Mouse (Mus musculus) limb, embryonic 10.5 days (tissue): ENCODE measurements around the gene Tbck. TPM values are rescaled to one million over a fixed set of nuclear protein-coding genes. Genes with fewer than 3 reads are reported as not detected.

Experiments used
- DNase-seq: peaks from one replicate; pipeline ENCODE4 v3.0.0-alpha.2; 2017; ENCODE audit warnings: low spot score
- H3K27ac ChIP-seq: fragments of 300-500 bp; sonication (generic); 2 replicates; pipeline ENCODE4 v1.5.1; 2016; ENCODE audit warnings: mild to moderate bottlenecking
- H3K27me3 ChIP-seq: fragments of 300-500 bp; sonication (generic); 2 replicates; pipeline ENCODE4 v1.6.1; 2016; ENCODE audit warnings: low read depth, mild to moderate bottlenecking; ENCODE audit not compliant: poor library complexity, severe bottlenecking
- H3K36me3 ChIP-seq: fragments of 300-500 bp; sonication (generic); 2 replicates; pipeline ENCODE4 v1.6.1; 2016; ENCODE audit warnings: mild to moderate bottlenecking, moderate library complexity
- H3K4me1 ChIP-seq: fragments of 300-500 bp; sonication (generic); 2 replicates; pipeline ENCODE4 v1.6.1; 2016
- H3K4me3 ChIP-seq: fragments of 300-500 bp; sonication (generic); 2 replicates; pipeline ENCODE4 v1.5.1; 2016; ENCODE audit warnings: mild to moderate bottlenecking, moderate library complexity
- H3K9me3 ChIP-seq: fragments of 300-500 bp; sonication (generic); replicated peaks from 2 replicates; pipeline ENCODE4 v1.6.1; 2016; ENCODE audit warnings: mild to moderate bottlenecking
- WGBS: fragments of 180-500 bp; shearing (Covaris S2); methylation state at CpG from one replicate; pipeline ENCODE4 v1.1.7; 2016; 5-methylcytosine and 5-hydroxymethylcytosine counted together
- polyA plus RNA-seq: library from polyadenylated mRNA; unstranded; fragments of >200 nt; fragmentation: Nextera tagmentation; extraction: Ambion mirVana; gene quantifications from 2 replicates; pipeline ENCODE4 v1.2.1, GENCODE M21; 2016

Tbck gene
- polyA plus RNA-seq, 1 experiment from 2014 or later, result 23.1 TPM

DNA sequence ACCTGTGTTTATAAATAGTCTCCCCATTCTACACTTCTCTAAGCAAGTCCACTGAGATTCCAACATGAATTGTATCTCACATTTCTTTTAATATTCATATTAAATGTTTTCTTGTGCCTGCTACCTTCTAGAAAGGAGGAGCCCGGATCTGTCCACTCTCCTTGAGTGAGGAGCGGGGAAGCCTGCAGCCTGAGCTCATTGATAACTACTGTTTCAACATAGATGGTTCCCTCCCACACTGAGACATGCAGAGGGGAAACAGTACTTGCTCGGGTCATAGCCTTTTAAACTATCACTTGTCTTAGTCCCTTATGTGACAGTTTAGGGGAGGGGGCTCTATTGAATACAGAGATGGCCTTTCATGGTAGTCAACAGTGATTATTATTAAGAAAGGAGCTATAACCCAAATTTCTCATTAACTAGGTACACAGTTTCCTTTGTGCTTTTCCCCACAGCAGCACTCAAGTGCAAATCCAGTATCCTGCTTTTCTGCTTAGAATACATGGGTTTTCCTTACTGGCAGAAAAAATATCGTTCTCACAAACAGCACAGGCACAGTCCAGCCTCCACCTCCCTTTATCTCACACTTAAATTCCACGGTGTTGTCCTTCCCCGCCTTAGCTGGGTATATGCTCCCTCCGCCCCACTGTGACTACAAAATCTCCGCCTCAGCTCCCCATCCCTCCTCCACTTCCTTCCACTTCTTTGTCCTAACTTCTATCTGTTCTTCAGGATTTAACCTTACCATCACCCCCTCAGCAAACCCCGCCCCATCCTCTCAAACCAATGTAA is 130.0 kb downstream of the Tbck start:
- no peak for DNase-seq
- H3K4me1 ChIP-seq, result no peaks in the 10 kb centered on the region
- WGBS, result 88% methylated on average over 9 of the region's 9 CpGs
- H3K27ac ChIP-seq, result no peak overlapping the region
- no peaks in the 10 kb centered on the region for H3K9me3 ChIP-seq
- no peaks in the 10 kb centered on the region for H3K27me3 ChIP-seq
- H3K4me3 ChIP-seq, result no peak overlapping the region
- no peaks in the 10 kb centered on the region for H3K36me3 ChIP-seq

DNA sequence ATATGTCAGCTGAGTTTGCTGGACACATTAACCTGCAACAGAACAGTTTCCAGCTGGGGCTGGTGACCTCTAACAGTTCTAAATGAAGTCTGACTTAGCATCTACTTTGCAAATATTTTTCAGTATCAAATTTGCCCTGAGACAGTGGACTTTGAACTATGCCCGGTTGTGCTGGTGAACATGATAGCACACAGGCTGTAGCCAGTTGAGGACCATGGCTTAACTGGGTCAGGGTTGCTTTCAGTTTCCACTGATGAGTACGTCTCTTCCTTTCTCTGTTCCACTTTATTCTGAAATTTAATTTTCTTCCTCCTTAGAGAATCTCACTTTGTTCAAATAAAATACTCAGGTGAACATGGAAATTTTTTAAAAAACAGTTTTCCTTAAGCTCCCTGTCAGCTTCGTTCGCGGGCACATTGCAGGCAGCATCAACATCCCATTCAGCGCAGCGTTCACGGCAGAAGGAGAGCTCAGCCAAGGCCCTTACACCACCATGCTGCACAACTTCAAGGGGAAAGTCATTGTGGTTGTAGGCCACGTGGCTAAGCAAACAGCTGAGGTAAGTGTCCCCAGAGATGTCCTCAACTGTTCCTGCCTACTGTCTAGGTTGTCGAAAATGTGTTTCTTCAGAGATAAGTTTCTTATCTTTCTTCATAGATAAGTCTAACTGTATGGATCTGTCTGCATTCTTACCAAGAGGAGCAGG is 131.0 kb downstream of the Tbck start:
- H3K4me1 ChIP-seq, result no peaks in the 10 kb centered on the region
- H3K27ac ChIP-seq, result no peak overlapping the region
- no peaks in the 10 kb centered on the region for H3K27me3 ChIP-seq
- H3K4me3 ChIP-seq, result no peak overlapping the region
- WGBS, result 94% methylated on average over 10 of the region's 10 CpGs
- no peaks in the 10 kb centered on the region for H3K9me3 ChIP-seq
- DNase-seq, result no peak
- no peaks in the 10 kb centered on the region for H3K36me3 ChIP-seq

DNA sequence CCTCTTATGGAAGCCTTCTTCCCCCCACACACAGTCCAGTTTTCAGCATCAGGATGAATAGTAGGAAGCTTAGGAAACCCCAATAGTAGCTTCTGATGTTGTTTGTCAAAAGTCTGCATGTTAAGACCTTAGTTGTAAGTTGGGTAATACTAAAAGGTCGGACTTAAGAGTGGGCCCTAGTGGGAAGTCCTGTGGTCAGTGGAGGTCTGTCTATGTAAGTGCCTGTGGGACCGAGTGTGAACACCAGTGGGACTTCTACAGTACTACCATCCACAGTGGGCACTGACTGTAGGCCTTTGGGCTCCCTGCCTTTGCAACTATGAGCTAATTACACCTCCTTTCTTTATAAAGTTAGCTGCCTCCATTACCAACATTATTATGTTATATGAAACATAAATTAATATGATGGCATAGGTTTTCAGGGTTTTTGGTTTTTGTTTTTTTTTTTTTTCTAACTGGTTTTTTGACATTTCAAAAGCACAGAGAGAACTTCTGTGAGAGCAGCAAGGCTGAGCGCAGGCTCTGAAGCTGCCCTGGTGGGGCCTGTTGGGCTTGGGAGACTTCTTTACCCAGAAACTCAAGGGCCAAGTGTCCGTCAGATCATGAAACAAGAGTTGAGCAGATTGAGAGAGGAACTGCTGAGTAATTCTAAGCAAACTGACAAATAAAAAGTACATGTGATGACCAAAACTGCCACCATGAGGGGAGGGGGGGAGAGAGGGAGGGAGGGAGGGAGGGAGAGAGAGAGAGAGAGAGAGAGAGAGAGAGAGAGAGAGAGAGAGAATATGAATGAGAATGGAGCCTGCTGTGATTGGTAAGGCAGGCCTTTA is 131.8 kb downstream of the Tbck start:
- no peak for DNase-seq
- no peak overlapping the region for H3K27ac ChIP-seq
- no peaks in the 10 kb centered on the region for H3K9me3 ChIP-seq
- H3K4me3 ChIP-seq, result no peak overlapping the region
- 93% methylated on average over 4 of the region's 4 CpGs for WGBS
- H3K4me1 ChIP-seq, result no peaks in the 10 kb centered on the region
- no peaks in the 10 kb centered on the region for H3K36me3 ChIP-seq
- H3K27me3 ChIP-seq, result no peaks in the 10 kb centered on the region

DNA sequence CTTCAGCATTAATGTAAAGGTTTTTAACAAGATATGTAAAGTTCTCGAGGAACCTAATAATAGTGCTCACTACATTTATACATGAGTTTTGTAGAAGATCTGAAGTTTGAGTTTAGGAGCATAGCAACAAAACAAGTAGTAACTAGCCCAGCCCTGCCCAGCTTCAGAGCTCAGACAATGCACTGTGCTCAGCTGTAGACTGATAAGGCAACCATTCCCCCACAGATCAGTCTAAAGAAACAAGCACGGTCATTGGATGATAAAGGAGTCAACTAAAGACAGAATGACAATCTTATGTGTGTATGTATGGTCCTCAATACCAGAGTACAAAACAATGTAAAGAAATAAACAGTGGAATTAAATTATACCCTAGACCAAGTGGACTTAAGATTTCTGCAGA is 135.5 kb downstream of the Tbck start:
- Histone ChIP-seq H3K4me1 (no peaks in the 10 kb centered on the region), H3K4me3 (no peak overlapping the region), H3K27me3 (no peaks in the 10 kb centered on the region), H3K36me3 (no peaks in the 10 kb centered on the region), H3K9me3 (no peaks in the 10 kb centered on the region), H3K27ac (no peak overlapping the region)
- 88% methylated on average over 2 of the region's 2 CpGs for WGBS
- DNase-seq, result no peak

DNA sequence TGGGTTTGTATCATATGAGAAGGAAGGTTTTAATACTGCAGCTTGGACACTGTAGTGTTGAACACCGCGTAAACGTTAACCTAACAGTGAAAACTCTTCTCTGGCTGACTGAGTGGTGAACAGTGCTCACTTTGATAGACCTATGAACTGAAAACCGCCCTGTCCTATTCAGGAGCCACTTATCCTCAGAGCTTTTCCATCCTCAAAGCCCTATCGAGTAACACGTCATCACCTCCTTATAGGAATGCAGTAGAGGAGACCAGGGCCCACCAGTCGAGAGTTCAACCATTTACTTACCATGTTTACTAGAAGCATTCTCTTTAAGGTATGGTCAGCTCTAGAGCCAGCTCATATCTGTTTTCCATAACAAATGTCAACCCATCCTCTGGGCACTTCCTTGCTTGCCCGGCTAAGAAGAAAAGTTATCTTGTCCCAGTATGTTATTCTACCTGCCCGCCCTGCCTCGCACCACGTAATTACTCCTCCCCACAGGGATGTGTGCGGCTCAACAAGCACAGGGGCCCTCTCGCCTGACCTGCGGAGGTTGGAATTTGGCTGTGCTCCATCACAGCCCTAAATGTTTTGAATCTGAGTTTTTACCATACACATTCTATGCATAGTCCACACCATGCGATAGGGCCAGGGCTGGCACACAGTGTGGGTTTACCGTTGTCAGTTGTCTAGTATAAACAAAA is 147.4 kb downstream of the Tbck start:
- 85% methylated on average over 16 of the region's 16 CpGs for WGBS
- Histone ChIP-seq H3K27me3 (no peaks in the 10 kb centered on the region), H3K36me3 (peaks cover 6% of the 10 kb centered on the region; the same call in 1 of the 2 replicates), H3K4me1 (no peaks in the 10 kb centered on the region), H3K4me3 (no peak overlapping the region), H3K9me3 (no peaks in the 10 kb centered on the region), H3K27ac (no peak overlapping the region)
- DNase-seq, result no peak

DNA sequence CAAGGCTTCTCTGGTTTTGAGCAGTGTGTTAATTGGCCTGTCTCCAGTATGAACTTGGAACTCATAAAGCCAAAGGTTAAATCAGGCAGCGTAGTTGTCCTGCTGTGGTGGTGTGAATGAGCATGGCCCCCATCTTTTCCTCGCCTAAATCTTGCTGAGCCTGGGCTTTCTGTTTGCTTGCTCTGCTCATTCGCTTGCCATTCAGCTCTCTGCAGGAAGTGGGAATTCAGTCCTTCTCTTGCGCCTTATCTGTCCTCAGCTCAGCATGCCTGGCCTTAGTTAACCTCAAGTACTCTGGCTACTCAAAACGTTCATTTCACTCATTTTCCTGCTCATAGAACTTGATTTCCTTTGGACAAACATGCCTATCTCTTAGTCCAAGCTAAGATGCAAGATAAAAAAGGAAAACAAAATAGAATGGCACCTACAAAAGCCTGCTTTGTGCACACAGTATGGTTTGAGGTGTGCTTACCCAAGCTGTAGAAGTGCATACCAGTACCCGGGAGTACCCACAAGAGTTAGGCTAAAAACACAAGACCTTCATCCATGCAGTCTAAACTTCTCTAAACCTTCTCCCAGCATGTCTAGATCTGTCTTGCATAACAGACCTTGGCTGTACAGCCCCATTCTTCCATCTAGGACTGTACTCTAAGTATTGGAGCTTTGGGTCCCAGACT is 151.3 kb downstream of the Tbck start:
- 85% methylated on average over 6 of the region's 6 CpGs for WGBS
- Histone ChIP-seq H3K9me3 (no peaks in the 10 kb centered on the region), H3K4me3 (no peak overlapping the region), H3K27me3 (no peaks in the 10 kb centered on the region), H3K36me3 (peaks cover 29% of the 10 kb centered on the region), H3K27ac (no peak overlapping the region), H3K4me1 (no peaks in the 10 kb centered on the region)
- no peak for DNase-seq

DNA sequence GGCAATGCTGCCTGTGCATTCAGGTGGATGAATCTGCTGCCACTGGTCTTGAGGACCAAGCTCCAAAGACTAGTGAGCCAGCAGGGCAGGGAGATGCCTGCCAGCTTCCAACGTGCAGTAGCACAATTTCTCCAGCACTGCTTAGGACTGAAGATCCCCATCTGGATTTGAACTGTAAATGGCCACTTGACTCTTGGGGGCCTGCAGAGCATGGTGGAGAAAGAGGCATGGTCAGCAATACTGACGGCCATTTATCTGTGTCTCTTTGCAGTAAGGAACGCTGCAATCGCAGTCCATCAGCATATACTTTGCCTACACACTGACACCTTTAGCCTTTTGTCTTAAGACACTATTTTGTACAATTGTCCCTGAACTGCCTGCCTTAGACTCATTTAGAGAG is 153.2 kb downstream of the Tbck start:
- DNase-seq, result no peak
- H3K27me3 ChIP-seq, result no peaks in the 10 kb centered on the region
- no peaks in the 10 kb centered on the region for H3K4me1 ChIP-seq
- no peak overlapping the region for H3K27ac ChIP-seq
- H3K4me3 ChIP-seq, result no peak overlapping the region
- H3K36me3 ChIP-seq, result peaks cover 33% of the 10 kb centered on the region
- WGBS, result 91% methylated on average over 4 of the region's 4 CpGs
- no peaks in the 10 kb centered on the region for H3K9me3 ChIP-seq

DNA sequence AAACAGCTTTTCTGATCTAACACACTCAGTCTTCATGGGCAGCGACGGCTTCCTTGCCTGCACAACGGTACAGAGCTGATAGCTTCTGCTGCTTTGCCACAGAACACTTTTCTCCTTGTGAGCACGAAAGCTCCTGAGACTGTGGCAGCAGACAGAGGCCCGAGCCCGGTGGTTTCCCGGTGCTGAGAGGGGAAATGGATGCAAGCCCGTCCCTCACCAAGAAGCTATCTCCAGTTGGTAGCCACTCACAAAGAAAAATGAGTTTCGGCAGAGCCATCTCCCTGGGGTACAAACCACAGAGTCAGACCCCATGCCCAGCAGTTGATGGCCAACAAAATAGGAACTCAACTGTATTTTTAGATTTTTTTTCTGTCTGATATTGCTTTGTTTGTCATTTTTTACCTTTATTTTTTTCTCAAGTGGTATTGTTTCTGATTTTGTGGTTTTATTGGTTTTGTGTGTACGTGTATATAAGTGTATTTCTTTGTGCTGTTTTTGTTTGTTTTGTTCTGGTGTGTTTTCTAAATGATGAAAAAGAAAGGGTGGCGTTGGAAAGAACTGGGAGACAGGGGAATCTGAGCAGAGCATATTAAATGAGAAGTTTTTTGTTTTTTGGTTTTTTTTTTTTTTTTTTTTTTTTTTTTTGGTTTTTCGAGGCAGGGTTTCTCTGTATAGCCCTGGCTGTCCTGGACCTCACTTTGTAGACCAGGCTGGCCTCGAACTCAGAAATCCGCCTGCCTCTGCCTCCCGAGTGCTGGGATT is 154.9 kb downstream of the Tbck start:
- no peaks in the 10 kb centered on the region for H3K4me1 ChIP-seq
- no peaks in the 10 kb centered on the region for H3K9me3 ChIP-seq
- peaks cover 33% of the 10 kb centered on the region for H3K36me3 ChIP-seq
- no peak overlapping the region for H3K4me3 ChIP-seq
- DNase-seq, result no peak
- no peak overlapping the region for H3K27ac ChIP-seq
- H3K27me3 ChIP-seq, result no peaks in the 10 kb centered on the region
- 94% methylated on average over 14 of the region's 15 CpGs for whole genome bisulfite sequencing

DNA sequence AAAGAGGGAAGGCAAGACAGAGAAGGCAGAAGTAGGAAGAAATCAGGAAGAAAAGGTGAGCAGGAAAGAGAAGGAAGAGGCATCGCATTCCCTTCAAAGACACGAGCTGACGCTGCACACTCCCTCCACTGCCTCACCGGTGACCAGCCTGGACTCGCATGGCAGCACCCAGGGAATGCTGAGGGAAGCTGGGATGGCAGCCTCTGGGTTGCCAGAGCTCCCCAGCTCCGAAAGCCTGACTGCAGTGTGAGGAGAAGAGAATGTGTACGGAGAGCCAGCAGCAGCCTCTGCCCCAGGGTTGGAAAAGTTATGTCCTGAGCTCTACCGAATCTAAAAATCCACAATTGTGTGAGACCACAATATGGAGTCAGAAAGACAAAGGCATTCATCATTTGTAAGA is 155.6 kb downstream of the Tbck start:
- Histone ChIP-seq H3K36me3 (peaks cover 32% of the 10 kb centered on the region), H3K9me3 (no peaks in the 10 kb centered on the region), H3K4me1 (no peaks in the 10 kb centered on the region), H3K27me3 (no peaks in the 10 kb centered on the region), H3K27ac (no peak overlapping the region), H3K4me3 (no peak overlapping the region)
- DNase-seq, result no peak
- WGBS, result 91% methylated on average over 8 of the region's 8 CpGs

DNA sequence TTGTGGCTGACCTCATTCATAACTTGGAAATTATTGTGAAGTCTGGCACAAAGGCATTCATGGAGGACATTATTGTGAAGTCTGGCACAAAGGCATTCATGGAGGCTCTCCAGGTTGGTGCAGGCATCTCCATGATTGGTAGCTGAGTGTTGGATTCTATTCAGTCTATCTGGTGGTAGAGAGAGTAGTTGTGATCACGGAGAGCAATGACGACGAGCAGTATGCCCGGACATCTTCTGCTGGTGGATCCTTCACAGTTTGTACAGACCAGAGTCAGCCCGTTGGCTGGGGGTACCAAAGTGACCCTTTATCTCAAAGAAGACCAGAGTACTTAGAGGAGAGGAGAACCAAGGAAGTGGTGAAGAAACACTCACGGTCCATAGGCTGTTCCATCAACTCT is 158.7 kb downstream of the Tbck start:
- Histone ChIP-seq H3K9me3 (no peaks in the 10 kb centered on the region), H3K36me3 (peaks cover 23% of the 10 kb centered on the region), H3K4me1 (no peaks in the 10 kb centered on the region), H3K4me3 (no peak overlapping the region), H3K27ac (no peak overlapping the region), H3K27me3 (no peaks in the 10 kb centered on the region)
- WGBS, result 97% methylated on average over 6 of the region's 6 CpGs
- DNase-seq, result no peak

DNA sequence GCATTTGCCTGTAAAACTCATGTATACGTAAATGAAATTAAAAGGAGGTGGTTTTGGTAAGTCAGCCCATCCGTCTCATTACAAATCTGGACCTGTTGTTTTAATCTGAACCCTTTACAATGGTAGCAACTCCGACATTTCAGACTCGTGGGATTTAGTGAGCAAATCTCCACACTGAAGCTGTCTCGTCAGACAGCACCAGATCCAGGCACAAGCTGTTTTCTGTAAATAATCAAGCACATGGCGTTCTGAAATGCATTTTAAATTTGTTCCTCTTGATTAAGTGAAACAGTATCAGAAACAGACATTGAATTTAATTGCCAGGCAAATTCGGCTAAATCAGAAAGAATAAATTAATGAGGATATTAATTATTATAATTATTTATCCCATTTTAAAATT is 165.7 kb downstream of the Tbck start:
- Histone ChIP-seq H3K4me1 (peaks cover 25% of the 10 kb centered on the region), H3K27ac (no peak overlapping the region), H3K4me3 (no peak overlapping the region), H3K9me3 (no peaks in the 10 kb centered on the region), H3K27me3 (no peaks in the 10 kb centered on the region), H3K36me3 (no peaks in the 10 kb centered on the region)
- no peak for DNase-seq
- 81% methylated on average over 7 of the region's 7 CpGs for WGBS

DNA sequence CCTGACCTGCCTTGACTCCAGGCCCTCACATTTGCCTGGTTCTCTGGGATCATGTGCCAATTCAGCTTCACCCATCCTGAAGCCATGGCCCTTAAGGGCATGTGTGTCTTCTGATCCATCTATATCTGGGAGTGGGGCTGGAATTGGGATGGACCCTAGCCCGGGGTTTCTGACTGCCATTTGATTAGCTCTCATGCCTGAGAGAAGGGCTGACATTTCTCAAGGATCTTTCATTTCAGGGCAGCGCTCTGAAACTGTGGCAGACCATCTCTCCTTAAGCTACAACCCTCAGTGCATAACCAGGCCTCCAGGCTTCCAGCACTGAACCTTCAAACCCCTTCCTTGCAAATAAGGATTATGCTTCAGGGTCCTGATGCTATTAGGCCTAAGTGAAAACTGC is 166.5 kb downstream of the Tbck start:
- peaks cover 32% of the 10 kb centered on the region for H3K4me1 ChIP-seq
- no peaks in the 10 kb centered on the region for H3K27me3 ChIP-seq
- H3K9me3 ChIP-seq, result no peaks in the 10 kb centered on the region
- H3K4me3 ChIP-seq, result no peak overlapping the region
- 81% methylated on average over 2 of the region's 2 CpGs for WGBS
- DNase-seq, result no peak
- no peaks in the 10 kb centered on the region for H3K36me3 ChIP-seq
- H3K27ac ChIP-seq, result no peak overlapping the region
